Mouse (Mus musculus) thymus, postnatal 10 days (tissue): ENCODE measurements around the gene Cfap157.
A peak's percentile ranks its signal among the peaks of the same experiment; 100 is the strongest.

ENCODE experiments used
- DNase-seq, 2 experiments: peaks; one replicate each; pipeline ENCODE4 v3.0.0; 2021; ENCODE audit warnings: low spot score in 2 of 2

Gene Cfap157

DNA sequence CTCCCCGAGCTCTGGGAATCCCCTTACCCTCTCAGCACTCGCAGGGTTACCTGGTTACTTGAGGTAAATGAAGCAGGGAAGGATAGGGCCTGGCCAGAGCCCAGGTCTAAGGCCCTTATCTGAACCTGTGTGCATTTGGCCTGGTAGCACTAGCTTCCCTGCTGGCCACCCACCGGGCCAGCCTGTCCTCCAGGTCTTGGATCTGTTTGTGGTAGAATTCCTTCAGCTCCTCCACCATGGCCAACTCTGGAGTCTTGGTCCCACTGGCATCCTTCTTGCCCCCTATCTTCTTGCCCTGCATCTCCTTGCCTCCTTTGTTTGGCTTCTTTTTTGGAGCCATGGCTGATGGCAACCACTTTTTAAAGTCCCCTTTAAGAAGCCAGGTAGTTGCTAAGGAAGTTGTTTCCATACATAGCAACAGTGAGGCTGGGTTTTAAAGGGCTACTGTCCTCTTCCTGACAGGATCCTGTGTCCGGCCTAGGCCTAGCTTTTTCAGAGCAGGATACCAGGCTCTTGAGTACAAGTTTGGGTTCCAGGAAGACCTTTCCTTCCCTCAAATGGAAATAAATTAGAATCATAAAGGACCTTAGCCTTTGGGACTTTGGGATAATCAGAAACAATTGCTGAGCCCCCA lies at the start of gene Cfap157:
TSS of gene Cfap157 (minus strand) at position 381 of the 634 bp plus-strand sequence.
- no peak for DNase-seq

DNA sequence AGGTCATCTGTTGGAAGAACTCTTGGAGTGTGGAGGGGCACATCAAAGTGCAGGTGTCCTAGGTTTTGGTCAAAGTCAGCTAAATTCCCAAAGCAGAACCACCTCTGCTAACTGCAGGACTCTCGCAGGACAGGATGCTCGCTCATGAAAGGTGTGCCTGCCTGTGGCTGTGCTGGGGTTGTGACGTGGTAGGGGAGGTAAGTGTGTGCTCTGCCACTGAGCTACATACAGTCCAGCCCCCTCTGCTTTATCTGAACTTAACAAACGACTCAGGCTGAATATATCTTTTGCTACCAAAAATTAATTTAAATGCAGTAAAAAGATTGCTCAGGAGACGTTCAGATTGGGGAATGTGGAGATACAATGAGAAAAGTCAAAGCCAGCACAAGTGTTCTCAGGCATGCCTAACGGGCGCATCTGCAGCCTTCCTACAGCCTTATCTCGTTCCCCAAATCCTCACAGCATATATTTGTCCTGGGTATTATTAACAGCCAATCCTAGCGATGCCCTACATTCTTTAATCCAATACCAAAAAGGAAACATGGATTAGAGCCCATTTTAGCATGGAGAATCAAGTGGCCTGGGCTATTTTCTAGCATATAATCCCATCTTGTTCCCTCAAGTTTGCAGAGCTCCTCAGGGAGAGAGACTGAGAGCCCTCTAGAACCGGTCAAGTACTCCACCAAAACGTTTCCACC lies 44.9 kb upstream of the Cfap157 start:
- no peak for DNase-seq

DNA sequence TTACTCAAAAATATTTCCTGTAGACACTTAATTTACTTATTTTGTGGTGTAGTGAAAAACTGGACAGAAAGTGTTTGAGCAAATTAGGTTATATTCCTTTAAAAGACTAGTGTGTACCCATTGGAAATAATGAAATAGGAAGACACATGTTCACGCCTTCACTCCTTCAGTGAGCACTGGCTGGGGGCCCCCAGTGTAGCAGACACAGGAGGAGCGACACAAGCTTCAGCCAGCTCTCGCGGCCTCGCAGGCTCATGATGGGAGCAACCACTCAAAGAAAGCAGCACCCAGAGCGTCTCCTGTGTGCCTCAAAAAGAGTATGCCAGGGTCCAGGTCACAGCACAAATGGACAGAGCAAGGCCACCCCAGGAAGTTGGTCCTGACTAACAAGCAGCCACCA lies 41.6 kb upstream of the Cfap157 start:
- no peak for DNase-seq

DNA sequence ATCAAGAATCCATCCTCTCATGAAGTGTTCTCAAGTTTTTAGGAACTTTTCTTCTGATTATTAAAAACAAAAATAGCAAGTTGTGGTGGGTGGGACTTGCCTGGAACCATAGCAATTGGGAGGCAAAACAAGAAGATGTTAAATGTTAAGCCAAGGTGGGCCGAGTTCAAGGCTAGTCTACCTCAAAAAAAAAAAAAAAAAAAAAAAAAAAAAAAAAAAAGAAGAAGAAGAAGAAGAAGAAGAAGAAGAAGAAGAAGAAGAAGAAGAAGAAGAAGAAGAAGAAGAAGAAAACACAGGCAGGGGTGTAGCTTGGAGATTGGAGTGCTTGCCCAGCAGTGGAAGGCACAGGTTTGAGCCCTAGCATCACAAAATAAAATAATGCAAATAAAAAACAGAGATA lies 40.5 kb upstream of the Cfap157 start:
- no peak for DNase-seq

DNA sequence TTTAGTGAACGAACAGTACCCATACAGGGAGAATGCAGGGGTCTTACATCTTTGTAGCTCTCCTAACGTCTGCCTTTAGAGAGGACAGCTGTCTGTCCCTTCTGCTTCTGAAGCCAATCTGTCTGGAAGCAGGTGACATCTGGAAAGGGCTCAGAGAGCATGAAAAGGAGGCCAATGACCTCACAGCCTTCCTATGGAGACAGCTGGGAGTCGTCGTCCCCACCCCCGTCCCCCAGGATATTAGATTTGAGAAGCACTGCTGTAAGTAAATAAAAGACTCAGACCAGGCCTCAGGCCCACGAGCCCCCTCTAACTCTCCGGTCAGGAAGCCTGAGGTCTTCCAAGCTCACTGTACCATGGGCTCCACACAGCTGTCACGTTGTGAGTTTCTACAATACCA lies 40.0 kb upstream of the Cfap157 start:
- no peak for DNase-seq

DNA sequence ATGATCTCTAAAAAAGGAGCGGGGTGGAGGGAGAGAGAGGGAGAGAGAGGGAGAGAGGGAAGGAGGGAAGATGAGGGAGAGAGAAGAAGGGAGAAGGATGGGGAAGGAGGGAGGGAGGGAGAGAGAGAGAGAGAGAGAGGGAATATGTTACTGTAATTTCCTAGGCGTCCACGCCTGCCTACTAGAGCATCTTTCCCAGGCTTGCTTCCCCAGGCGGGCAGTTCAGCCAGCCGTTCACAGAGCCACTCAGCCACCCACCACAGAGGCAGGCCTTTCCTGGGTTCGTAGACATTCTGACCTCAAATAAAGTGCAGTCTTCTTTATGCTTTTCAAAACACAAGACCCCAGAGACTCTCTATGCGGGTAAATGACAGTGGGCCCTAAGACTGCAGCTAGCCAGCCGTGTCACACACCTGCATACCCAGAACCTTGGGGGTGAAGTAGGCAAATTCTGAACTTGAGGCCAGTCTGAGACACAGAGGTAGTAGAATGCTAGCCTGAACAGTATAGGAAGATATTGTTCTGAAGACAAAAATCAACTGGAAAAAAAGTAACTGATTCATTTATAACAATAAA lies 39.4 kb upstream of the Cfap157 start:
- DNase-seq, result no peak

DNA sequence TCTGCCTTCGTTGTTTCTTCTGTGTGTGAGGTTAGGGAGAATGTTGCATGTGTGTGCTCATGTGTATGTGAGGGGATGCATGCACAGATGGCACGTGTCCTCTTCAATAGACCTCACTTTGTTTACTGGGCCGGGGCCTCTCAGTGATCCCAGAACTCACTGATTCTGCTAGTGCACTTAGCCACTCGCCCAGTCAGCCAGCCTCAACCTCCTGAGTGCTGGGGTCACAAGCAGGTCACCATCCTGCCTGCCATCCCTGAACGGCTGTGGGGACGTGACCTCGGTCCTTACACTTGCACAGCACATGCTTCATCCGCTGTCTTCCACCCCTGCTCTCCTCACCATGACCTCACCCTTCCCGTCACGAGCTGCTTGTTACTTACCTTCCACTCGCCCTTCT lies 38.9 kb upstream of the Cfap157 start:
- DNase-seq, result no peak

DNA sequence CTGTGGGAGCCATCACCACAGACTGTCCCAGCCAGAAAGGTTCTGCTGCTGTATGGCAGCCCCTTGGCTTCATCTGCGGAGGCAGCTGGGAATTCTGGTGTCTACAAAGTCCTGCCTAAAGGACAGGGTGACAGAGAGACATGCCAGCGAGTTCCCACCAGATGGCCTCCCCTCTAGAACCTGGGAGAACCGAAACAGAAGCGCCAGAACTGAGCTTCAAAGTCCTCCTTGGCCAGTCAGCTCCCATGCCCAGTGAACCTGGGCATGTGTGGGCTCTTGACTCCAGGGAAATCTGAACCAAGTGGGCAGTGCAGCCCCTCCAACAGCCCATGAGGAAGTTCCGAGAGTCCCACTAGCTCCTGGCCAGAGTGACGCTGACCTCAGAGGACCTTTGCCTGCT lies 38.4 kb upstream of the Cfap157 start:
- no peak for DNase-seq

DNA sequence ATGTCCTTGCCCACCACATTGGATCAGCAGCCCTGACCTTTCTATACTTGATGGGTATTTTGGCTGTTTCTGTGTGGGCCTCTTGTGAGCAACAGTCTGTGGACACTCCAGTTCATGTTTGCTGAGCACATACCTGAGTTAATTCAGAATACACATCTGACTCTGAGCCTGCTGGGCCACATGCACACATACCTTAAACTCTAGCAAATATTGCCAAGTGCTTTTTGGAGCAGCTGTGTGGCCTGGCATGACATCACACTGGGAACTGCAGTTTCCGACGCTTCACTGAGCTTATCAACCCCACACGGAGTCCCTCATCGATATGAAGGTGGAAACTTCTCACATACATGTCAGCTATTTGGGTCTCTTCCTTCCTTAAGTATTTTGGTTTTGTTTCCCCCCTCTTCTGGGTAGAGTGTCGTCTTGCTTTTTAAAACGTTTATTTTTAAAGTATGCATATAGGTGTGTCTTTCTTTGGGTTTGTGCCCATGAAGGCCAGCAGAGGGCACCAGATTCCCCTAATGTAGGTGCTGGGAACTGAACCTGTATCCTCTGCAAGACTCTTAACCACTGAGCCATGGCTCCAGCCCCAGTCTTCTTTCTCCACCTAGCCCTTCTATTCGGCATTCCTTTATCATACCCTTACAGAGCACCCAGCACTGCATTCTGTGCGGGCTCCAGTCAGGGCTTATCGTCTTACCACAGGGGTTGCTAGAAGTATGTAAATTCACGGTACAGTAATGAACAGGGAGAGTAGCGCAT lies 37.0 kb upstream of the Cfap157 start:
- peak; percentile 18 to 52 for DNase-seq

DNA sequence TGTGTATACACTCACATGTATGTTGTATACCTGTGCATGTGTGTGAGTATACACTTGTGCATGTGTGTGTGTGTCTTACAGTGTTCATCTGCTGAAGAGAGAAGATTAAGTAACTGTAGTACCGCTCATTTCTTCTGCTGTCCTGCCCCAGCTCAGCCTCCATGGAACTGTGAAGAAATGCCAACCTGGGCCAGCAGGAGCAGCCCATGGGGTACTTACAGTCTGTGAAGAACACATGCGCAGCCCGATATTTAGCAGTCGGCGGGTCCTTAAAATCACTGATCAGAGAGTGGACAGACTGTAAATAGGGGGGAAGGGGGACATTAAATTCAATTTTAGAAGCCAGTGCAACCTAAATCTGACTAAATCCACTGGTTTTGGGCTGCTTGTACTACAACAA lies 34.0 kb upstream of the Cfap157 start:
- DNase-seq, result no peak

DNA sequence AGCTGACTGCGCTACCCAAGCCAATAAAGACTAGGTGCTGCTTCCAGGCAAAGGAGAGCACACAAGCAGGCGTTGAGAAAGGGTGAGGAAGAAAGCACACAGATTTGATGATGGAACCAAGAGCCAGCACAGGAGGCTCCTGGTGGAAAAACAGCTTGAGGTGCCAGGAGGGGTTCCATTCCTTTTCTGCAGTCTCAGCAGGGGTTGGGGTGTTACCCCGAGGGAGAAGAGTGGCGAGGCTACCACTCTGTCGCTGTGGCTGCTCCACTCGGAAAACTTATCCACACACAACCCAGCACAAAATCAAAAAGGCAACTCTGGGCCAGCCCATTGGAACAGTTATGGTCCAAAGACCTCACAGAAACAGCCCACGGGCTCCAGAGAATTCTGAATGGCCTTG lies 33.4 kb upstream of the Cfap157 start:
- DNase-seq, result no peak

DNA sequence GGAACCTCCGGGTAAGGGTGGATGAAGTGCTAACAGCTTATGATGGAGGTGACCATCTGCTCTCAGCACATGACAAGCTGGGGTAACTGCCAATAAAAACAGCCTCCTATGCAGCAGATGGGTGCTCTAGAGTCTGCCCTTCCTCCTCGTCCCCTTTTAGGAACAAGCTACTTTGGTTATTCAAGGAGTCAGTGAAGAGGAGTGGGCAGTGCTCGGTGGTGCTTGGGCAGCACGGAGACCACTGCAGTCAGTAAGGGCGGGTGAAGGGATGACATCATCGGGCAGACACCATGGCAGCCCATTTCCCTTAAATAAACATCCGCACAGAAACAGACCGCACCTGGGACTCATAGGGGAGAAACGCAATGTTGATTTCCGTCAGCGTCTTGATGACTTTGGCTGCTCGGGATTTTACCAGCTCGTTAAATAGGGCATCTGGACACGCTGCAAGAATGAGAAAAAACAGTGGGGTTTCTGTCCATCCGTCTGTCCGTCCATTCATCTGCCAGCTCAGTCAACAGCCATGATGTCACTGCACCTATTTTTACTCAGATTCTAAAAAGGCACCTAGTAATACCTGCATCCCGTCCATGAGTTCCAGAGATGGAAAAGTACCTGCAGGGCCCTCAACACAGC lies 32.8 kb upstream of the Cfap157 start:
- DNase-seq, result no peak

DNA sequence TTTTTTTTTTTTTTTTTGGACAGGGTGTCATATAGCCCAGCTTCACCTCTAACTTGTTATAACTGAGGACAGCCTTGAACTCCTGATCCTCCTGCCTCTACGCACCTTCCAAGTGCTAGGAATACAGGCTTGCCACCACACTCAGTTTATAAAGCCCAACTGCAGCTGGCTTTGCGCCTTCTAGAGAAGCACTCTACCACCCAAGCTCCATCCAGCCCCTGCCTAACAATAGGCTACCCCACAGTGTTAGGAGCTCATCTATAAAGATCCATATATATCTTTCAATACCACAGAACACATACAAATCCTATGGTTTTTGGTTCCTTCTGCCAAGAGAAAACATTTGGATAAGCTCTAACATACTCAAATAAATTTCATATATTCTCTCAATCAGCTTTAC lies 32.3 kb upstream of the Cfap157 start:
- no peak for DNase-seq

DNA sequence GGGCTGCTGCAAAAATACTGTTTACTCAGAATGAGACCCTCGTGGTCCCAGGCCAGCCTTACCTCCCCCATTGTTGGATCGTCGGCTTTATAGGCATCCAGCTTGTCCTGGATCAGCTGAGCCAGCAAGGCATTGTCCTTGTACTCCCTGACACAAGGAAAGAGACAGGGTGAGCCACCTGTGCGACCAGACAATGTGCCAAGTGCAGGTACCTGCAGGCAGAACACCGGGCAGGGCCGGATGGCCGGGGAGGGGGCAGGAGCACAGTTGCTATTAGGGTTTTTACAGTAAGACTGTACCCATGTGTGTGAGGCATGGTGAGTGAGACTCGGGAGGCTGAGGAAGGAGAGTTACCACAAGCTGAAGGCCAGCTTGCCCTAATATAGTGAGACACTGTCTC lies 27.7 kb upstream of the Cfap157 start:
- no peak for DNase-seq

DNA sequence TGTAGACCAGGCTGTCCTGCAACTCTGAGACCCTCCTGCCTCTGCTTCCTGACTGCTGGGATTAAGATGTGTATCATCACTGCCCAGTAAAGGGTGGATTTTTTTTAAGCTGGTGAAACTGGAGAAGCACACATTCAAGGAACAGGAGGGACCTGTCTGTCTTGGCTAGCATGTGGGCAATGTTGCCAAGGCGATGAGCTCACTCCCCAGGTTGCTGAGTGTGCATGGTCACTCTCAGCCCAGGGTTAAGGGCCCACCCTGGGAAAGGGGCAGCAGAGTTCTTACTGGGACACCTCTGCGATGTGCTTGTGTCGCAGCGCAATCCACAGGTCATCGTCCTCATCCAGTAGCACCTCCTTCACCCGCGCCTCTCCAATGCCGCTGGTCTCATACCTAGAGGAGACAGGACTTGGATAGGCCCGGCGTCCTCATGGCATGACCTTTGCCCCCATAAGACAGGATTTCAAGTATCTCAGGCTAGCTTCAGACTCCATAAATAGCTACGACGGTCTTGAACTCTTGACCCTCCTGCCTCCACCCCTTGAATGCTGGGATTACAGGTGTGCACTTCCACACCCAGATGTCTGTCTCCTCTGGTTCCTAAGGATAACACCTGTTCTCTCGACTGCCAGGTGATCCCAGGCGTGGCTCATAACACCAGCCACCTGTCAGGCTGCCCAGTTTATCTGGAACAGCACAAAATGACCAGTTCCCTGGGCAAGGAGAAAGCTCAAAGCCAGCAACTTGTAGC lies 24.8 kb upstream of the Cfap157 start:
- DNase-seq, result no peak

DNA sequence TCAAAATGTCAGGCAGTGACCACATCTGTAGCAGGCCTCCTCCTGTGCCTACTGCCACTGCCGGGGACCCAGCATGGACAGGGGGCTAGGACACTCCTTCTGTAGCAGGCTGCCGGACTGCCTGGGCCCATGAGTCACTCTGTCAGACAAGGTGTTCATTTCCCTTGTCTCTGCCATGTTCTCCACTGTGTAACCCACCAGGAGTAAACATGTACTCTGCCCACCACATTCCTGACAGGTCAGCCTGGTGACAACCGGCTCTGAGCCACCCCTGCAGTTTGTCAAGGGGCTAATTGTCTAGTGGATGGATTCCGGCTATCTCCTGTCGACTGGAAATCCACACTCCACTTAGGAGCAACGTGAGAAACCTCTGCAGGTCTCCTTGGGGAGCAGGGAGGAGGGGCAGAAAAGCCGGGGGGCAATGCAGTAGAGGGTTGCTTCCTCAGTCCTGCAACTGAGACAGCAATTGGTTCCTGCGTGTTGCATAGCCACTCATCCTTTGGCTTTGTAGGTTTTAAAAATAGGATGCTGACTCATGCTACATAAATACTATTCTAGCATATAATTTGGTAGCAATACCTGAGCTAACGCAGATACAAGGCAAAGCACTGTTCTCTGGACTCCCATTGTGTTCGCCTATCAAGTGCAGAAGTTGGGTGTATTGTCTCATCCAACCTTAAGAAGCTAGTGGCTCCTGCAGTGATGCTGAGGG lies 14.2 kb upstream of the Cfap157 start:
- no peak for DNase-seq

DNA sequence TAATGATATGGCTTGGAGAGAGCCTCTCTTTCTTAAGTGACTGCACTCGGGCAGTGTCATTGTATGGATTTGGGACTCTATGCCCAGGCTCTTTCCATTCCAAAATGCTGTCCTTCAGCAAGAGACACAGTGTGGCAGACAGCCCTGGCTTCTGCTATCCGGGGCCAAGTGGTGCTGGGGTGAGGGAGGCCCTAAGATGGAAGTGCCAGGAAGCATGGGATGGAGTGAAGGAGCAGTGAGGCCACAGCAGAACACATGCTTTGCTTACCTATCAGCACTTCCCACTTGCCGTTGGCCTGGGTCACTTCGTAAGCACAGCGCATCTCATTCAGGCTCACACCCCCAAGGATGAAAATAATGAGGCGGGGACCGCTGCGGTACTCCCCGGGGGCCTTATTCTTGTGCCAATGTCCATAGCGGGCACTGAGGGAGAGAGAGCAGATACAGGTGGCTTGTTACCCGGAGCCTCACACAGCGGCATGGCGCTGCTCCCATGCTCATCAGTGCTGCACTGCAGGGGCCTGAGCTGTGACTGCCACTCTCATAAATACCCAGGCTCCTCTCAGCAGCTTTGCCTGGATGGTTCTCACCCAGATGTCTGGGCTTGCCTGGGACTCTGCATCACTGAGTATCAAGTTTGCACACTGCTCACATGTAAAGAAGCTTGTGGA lies 11.7 kb upstream of the Cfap157 start:
- DNase-seq, result no peak

DNA sequence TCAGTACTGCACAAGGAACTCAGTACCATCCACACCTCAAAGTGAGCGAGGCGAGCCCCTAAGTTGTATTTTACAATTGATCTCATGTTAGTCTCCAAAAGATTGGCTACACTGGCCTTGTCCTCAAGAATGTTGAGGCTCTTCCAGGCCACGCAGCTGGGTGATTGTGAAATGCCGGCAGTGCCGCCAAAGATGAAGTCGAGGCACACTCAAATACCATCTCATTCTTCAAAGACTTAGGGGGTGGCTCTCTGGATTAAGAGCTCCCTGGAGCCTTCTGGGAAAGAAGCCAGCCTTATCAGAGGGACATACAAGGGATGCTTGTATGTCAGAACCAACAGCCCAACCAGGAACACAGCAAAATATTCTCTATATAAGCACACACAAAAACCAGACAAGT lies 7.1 kb upstream of the Cfap157 start:
- no peak for DNase-seq

DNA sequence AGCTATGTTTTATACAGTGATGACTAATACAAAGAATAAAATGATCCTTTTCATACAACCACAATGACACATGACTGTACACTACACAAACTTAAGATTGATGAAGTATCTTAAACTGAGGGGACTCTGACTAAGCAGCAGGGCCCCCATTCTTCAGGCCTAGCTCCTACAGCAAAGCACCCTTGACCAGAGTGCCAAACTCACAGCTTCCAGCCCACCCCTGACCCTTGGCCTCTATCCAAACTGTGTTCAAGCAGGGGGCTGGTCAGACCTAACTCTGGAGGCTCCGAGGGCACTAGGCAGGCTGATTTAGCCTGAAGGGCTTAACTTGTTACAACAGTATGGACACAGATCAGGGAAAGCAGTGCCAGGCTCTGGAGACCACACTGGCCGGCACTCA lies 4.4 kb upstream of the Cfap157 start:
- no peak for DNase-seq

DNA sequence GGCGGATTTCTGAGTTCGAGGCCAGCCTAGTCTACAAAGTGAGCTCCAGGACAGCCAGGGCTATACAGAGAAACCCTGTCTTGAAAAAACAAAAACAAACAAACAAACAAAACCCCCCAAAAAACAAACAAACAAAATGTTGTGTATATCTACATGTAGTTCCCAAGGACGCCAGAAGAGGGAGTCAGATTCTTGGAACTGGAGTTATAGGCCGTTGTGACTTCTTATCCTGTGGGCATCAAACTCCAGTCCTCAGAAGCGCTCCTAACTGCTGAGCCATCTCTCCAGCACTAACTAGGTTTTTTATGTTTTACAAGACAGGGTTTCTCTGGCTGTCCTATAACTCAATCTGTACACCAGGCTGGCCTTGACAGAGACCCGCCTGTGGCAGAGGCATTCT lies 2.9 kb upstream of the Cfap157 start:
- no peak for DNase-seq
